Mouse (Mus musculus): Measurements from ENCODE around the gene Galnt17.

Gene Galnt17

DNA sequence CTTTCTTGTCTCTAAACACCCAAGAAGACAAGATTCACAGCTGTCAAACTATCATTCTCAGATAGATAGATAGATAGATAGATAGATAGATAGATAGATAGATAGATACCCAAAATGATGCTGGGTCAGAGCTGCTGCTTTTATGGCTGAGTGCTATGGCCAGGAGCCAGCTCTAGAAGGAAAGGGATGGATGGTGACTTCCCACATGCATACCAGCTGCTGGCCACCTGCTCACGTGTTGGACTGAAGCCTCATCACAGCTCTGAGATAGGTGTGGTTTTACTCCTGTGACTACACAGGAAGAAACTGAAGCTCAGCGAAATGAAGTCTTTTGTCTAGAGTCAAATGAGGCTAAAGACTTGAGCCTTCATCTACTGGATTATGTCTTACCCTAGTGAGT, 482.5 kb downstream of the Galnt17 start:
- DNase-seq (ENCODE audit: low read depth, low spot score), result no peak
